Mouse (Mus musculus): ENCODE measurements around the gene Fam160a2.

DNA sequence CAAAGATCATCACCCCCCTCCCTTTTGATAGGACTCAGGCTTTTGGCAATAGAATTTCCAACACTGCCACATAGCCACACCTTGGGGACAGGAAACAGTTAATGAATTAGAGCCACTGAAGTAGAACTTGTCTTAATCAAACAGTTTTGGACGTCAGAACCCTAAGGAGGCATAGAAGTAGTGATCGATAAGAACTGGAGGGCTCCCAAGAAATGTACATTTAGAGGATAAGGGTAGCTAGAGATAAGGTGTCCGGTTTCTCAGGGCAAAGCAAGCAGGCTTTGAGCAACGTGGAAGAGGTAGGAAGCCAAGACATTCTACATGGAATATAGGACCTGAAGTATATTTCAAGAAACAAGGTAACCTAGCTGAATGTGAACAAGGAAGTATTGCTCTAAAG is 41.6 kb upstream of the Fam160a2 start:
- TF ChIP-seq CTCF (IDR thresholded peaks at IDR 0.05; ENCODE audit: low read depth) (no peak), EP300 (IDR thresholded peaks at IDR 0.05; ENCODE audit: low read depth) (no peak)

Measured in heart, postnatal 0 days (tissue).